Mouse (Mus musculus) mouse trophoblast stem cell (cell line): ENCODE measurements around the gene Tmem51.

ENCODE experiments used
- in situ Hi-C, 2 experiments: fragments of 300-500 bp; cut with MseI, MboI; formaldehyde crosslinking; loops; 2 replicates in 1 of 2; 3 replicates in 1 of 2; pipeline ENCODE4 v1.15.1; 2025

The Tmem51 gene

GRCm38 (mm10) chr4:142084131-142084899 is at the start of gene Tmem51:
Gene Tmem51 (minus strand): TSS chr4:142084304.
- in situ Hi-C loops: loop anchor here in 1 of 2 experiments (10.0 kb wide), 1 partner anchor 80 kb away; no protein-coding TSS in a partner anchor

DNA sequence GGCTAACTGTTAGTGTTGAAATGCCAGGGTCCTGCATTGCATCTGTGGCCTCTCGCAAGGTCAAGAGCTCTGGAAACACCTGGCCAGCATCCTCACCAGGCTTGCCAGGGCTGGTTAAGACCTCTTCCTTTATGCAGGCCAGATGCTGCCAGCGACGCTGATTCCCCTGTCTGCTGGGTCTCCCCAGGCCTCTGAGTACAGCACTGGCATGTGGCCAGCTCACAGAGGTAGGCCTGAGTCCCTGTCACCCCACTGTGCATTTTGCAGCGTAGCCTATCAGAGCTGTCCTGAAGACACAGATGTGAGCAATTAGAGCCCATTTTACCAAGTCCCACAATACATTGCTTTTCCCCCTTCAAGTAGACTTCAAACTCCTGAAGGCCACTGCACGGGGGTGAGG is 46.1 kb upstream of the Tmem51 start:
- in situ Hi-C loops: no loop called here

GRCm38 (mm10) chr4:142127275-142127788 is 43.2 kb upstream of the Tmem51 start:
- in situ Hi-C loops: no loop called here

DNA sequence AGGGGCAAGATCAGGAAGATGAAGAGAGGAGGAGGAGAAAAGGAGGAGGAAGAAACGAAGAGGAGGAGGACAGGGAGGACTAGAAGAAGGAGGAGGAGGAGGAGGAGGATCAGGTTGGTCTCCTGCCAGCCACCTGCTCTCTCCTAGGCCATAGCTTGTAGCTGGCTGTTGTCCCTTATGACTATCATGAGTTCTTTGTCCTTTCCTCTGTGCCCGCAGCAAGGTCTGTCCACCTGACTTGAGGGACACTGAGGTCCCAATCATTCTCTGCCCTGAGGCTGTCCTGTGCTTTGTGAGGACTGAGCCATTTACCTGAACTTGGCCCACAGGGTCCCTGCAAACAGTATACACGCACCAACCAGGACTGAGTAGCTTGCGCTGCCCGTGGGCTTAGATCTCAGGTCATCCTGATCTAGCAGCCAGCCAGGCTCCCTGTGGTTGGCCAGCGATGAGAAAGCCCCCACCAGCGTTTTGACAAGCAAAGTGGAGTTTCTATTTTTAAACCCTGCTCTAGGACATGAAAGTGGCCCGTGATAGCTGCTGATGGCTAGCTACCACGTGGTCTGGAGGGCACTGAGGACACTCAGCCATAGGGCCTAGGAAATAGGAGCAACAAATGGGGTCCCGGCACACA is 42.7 kb upstream of the Tmem51 start:
- in situ Hi-C loops: no loop called here

DNA sequence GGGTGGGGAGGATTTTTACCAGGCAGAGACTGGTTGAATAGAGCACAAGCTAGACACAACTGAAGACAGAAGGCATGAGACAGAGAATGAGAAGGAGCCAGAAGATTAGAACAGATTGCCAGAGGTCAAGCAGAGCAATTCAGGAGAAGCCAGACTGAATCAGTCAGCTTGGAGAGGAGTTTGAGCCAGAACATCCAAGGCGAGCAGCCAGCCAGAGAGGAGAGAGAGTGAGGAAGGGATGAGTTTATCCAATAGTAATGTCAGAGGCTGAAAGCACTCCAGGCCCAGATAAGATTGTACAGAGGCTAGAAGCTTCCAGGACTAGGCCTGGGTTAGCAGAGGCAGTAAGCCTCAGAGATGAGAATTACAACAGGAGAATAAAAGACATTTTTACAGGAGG is 37.1 kb upstream of the Tmem51 start:
- in situ Hi-C loops: no loop called here

DNA sequence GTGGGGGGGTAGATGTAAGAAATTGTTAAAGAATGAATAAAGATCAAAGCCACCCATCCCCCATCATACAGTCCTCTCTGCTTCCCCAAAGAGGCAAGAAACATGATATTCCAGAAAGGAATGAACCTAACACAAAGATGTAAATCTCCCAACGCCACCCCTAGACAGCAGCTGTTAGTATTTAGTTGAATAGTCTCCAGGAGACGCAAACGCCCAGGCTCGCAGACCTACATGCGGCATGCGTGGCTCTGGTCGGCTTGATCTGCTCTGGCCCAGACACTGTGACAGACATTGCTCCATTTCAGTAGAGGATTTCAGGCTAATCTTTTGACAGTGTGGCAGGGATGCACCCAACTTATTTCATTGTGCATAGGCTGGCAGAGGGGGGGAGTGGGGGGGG is 34.4 kb upstream of the Tmem51 start:
- in situ Hi-C loops: no loop called here

GRCm38 (mm10) chr4:142117993-142118392 is 33.9 kb upstream of the Tmem51 start:
- in situ Hi-C loops: no loop called here

DNA sequence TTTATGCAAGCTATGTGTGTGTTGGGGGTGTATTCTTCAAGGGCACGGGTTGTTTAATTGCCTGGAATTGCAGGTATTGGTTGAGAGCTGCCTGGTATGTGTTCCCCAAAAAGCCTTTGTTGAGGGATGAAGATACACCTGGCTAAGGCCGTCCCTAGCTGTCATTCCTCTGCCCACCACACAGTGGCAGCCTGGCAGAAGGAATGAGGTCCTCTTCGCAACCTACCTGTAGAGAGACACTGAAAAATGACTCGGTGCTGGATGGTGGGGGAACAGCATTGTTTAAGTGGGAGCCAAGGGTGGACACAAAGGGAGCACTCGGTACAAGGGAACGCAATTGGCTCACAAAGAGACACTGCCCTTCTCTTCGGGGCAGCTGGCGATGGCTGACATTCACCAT is 29.2 kb upstream of the Tmem51 start:
- in situ Hi-C loops: no loop called here

DNA sequence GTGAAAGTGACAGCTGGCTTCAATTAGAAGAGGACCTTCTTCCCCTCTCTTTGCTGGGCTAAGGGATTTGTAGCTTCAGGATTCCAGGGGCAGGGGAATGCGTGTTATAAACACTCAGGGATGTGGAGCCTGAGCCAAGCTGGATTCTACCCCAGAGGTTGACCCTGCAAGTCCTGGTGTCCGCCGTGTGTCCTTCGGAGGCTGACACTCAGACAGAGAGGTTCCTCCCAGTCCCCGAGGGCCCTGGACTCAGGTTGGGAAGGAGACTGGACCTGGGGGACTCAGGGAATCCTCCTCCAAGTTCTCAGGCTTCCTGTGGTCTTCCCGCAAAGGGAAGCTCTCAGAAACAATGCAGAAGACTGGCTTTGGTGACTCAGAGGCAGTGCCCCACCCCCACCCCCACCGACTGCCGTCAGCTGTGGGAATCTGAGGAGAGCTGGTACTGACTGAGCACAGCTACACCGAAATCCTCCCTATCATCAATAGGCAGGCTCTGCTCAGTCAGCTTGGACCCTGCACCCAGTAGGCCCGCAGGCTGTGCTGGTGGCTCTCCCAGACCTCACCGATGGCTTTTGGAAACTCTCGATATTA is 19.1 kb upstream of the Tmem51 start:
- in situ Hi-C loops: loop anchor here in 1 of 2 experiments (5.0 kb wide), 1 partner anchor 96 kb away; no protein-coding TSS in a partner anchor

GRCm38 (mm10) chr4:142098303-142098702 is 14.2 kb upstream of the Tmem51 start:
- in situ Hi-C loops: loop anchor here in 1 of 2 experiments (5.0 kb wide), 1 partner anchor 91 kb away; no protein-coding TSS in a partner anchor

DNA sequence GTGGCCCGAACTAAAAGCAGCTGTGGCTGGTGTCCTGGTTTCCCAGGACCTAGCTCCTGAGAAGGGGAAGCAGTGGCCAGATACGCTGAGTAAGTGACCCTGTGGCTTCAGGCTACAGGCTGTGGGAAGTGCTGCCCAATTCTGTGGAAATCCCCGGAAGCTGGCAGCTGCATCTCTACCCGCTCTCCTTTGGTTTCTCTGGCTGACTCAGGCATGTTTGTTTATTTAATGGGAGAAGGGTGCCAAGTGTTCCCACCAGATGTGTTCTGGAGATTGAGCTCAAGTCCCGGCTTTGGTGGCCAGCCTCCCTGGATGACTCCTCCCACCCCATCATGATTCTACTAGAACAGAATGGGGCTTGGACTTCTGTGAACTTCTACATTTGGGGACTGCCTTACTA is 13.8 kb upstream of the Tmem51 start:
- in situ Hi-C loops: loop anchor here in 1 of 2 experiments (5.0 kb wide), 1 partner anchor 91 kb away; no protein-coding TSS in a partner anchor

- in situ Hi-C loops: loop anchor here in 1 of 2 experiments (5.0 kb wide), 1 partner anchor 88 kb away; no protein-coding TSS in a partner anchor
These were observed 11.6 kb upstream of the Tmem51 start for GRCm38 (mm10) chr4:142095513-142096241.

DNA sequence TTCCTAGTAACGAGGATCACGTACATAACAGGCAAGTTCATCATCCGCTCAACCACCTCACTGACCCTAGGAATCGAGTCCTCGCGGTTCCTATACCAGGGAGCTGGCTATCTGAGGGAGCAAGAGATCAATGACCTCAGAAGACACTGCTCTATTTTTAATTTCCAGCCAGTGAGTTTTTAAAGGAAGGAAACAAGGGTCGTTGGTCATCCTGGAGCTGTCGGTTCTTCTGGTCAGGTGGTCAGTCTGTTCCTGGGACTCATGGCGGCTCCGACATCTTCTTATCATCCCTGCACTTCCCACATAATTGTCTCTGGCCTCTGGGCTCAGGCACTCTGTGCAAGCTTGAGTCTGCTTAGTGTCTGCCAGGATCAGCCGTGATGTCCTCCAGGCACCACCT is 10.3 kb upstream of the Tmem51 start:
- in situ Hi-C loops: no loop called here

- in situ Hi-C loops: no loop called here
These were observed 7.0 kb upstream of the Tmem51 start for GRCm38 (mm10) chr4:142091100-142091499.

DNA sequence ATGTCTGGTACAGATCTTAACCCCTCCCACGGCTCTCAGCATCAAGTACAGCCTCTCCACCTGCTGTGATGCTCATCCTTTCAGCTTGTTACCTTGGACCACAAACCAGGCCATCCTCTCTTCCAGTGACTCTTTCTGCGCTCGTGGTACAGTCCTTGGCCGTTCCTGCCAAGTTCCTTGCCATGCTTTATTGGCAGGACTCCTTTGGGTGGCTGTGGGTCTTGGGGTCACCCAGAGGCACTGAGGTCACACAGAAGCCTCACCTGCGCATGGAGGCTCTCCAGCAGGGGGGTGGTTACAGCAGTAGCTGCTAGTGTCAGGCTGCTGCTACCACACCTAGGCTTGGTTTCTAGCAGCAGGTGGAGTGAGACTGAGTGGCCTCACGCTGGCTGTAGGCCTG is 5.9 kb upstream of the Tmem51 start:
- in situ Hi-C loops: loop anchor here in 1 of 2 experiments (10.0 kb wide), 1 partner anchor 85 kb away; no protein-coding TSS in a partner anchor

- in situ Hi-C loops: loop anchor here in 1 of 2 experiments (10.0 kb wide), 1 partner anchor 84 kb away; no protein-coding TSS in a partner anchor
These were observed 4.7 kb upstream of the Tmem51 start for GRCm38 (mm10) chr4:142088836-142089235.

- in situ Hi-C loops: loop anchor here in 1 of 2 experiments (10.0 kb wide), 1 partner anchor 84 kb away; no protein-coding TSS in a partner anchor
These were observed 4.3 kb upstream of the Tmem51 start for GRCm38 (mm10) chr4:142088409-142088808.

- in situ Hi-C loops: loop anchor here in 1 of 2 experiments (10.0 kb wide), 1 partner anchor 80 kb away; no protein-coding TSS in a partner anchor
These were observed 946 bp upstream of the Tmem51 start for GRCm38 (mm10) chr4:142084936-142085563.

GRCm38 (mm10) chr4:142083762-142084130 is 358 bp downstream of the Tmem51 start:
- in situ Hi-C loops: loop anchor here in 1 of 2 experiments (10.0 kb wide), 1 partner anchor 79 kb away; no protein-coding TSS in a partner anchor

GRCm38 (mm10) chr4:142083193-142083592 is 911 bp downstream of the Tmem51 start:
- in situ Hi-C loops: loop anchor here in 1 of 2 experiments (10.0 kb wide), 1 partner anchor 78 kb away; no protein-coding TSS in a partner anchor
